Mouse (Mus musculus) left cerebral cortex, postnatal 4 days (tissue): ENCODE data around the gene Clic6. TPM values are rescaled to one million over a fixed set of nuclear protein-coding genes. Genes with fewer than 3 reads are reported as not detected.
"Not testable (repeated sequence)": the region's sequence is repeated elsewhere in the genome, so short reads cannot be mapped to it uniquely, and the experiment has no call there.

ENCODE experiments used
- DNase-seq: peaks from one replicate; pipeline ENCODE4 v3.0.0-alpha.2; 2022
- intact Hi-C: fragments of 180-260 bp; cut with DNase I; formaldehyde crosslinking; loops from one replicate; pipeline ENCODE4 v1.15.1; 2025
- total RNA-seq, 2 experiments: library from RNA; stranded (reverse); gene quantifications; 2 replicates each; pipeline ENCODE4 v1.2.3; 2021

The Clic6 gene
- total RNA-seq, 2 experiments from 2014 or later, result 0.44 to 1.1 TPM

DNA sequence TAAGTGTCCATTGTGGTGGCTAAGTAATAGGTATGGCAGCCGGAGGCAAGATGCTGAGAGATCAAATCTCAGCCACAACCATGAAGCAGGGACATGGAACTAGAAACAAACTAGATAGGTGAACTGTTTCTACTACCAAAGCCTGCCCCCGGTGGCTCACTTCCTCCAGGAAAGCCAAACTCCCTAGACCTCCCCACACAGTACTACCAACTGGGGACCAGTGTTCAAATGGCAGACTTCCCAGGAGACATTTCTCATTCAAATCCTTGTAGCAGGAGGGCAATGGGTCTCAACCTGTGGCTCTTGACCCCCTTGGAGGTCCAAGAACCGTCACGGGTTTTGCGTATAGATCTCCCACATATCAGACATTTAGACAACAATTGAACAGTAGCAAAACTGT is 18.5 kb upstream of the Clic6 start:
- DNase-seq, result no peak
- intact Hi-C loops, result no loop called here

GRCm38 (mm10) chr16:92468459-92468858 is 17.1 kb upstream of the Clic6 start:
- intact Hi-C loops, result no loop called here
- no peak for DNase-seq

GRCm38 (mm10) chr16:92470706-92471105 is 14.8 kb upstream of the Clic6 start, which contains the start of gene Rcan1:
Gene Rcan1 (minus strand): TSS chr16:92470867.
- intact Hi-C loops, result no loop called here
- no peak for DNase-seq

DNA sequence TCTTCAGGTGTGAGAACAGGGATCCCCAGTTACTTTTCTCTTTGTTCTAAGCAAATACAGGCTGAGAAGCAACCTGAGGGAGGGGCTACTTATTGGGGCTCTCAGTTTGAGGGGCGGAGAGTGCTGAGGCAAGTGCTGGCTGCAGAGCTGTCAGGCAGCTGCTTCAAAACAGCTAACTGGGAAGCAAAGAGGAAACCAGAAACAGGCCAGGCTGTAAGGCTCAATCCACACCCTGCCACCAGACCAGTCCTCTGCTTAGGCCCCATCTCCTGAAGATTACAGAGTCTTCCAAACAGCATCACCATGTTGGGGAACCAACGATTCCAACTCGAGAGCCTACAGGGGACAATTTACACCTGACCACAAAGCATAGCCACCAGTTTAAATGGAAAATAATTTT is 12.6 kb upstream of the Clic6 start:
- intact Hi-C loops, result no loop called here
- no peak for DNase-seq

GRCm38 (mm10) chr16:92475093-92475860 is 10.3 kb upstream of the Clic6 start:
- no peak for DNase-seq
- intact Hi-C loops, result no loop called here

DNA sequence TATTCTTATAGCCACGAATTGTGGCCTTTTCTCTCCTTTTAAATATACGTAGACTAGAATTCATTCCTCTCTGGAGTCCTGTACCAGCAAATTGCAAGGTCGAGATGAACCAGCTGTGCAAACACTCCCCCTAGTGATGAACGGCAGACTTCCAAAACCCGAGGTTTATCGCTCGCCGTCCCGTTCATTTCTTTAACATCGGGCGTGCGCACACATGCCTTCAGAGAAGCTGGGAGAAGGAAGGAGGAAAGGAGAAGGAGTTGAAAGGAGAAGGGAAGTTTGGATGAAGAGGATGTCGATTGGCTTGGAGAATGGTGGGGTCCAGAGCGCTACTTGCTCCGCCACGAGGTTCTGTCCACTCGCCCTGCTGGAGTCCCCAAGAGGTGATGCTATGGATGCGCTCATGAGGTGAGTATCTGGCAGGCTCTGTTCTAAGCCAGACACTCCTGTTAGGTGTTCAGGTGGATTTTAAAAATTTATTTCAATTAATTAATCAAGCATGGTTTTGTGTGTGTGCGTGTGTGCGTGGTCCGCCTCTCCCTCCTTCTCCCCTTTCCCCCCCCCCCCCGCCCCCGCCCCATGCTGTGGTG is 6.9 kb upstream of the Clic6 start:
- peak; percentile 62 for DNase-seq

DNA sequence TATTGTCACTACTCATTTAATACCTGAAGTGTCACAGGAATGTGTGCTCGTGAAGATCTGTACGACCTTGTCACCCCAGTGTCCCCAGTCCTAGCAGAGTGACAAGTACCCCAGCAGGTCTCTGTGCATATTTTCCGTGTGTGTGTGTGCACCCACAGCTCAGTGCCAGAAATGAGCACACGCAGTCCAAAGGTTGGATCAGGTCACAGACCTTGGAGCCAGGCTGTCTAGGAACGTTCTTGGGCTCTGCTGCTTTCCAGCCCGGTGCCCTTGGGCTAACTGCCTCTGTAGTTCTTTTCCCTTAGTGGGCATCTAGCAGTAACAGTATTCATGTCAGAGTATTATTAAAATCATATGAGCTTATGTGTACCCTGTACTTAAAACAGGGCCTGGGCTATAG is 1.6 kb downstream of the Clic6 start:
- intact Hi-C loops, result no loop called here
- no peak for DNase-seq

More for the DNA sequence above, 6.9 kb upstream of the Clic6 start:
- intact Hi-C loops, result no loop called here

DNA sequence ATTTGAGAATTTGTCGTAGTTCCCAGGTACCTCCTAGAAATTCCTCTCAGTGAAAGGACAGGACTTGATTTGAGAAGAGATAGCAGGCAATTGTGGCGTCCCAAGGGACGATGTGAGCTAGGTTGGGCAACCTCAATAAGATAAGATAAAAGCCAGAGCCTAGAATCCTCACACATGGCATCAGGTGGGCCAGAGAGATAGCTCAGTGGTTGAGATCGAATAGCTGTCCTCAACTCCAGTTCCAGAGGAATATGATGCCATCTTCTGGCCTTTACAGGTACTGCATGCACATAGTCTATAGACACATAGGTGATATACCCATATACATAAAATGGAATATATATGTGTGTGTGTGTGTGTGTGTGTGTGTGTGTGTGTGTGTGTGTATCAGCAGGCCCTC is 2.0 kb downstream of the Clic6 start:
- DNase-seq, result peak; percentile 38
- intact Hi-C loops, result no loop called here

DNA sequence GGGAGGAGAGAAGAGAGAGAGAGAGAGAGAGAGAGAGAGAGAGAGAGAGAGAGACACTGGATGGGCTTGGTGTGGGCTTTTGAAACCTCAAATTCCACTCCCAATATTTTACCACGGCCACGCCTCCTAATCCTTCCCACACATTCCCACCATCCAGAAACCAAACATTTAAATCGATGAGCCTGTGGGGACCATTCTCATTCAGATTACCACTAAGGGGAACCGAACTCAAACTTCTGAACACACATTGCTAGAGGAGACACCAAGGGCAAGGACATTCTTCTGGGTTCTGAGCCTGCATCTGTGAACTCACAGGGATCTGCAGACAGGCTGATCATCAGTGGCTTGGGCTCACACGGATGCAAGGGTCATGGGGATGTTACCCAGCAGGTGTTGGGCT is 2.9 kb downstream of the Clic6 start:
- DNase-seq, result no peak
- intact Hi-C loops, result no loop called here

DNA sequence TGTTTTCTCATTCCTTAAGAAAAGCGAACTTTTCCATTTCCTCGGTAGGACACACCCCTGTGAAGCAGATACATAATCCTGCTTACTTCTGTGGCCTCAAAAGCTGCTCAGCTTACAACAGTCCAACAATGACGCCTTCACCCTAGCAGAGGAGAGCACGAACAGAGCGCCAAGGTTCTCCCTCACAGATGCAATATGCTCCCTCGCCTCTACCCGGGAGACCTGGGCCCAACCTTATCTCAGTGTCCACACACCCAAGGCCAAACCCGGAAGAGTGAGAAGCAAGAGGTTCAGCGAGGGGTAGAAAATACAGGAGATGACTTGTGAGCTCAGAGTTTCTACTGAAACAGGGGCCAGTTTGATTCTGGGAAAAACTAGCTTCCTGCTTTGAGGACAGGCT is 3.8 kb downstream of the Clic6 start:
- intact Hi-C loops, result no loop called here
- no peak for DNase-seq

DNA sequence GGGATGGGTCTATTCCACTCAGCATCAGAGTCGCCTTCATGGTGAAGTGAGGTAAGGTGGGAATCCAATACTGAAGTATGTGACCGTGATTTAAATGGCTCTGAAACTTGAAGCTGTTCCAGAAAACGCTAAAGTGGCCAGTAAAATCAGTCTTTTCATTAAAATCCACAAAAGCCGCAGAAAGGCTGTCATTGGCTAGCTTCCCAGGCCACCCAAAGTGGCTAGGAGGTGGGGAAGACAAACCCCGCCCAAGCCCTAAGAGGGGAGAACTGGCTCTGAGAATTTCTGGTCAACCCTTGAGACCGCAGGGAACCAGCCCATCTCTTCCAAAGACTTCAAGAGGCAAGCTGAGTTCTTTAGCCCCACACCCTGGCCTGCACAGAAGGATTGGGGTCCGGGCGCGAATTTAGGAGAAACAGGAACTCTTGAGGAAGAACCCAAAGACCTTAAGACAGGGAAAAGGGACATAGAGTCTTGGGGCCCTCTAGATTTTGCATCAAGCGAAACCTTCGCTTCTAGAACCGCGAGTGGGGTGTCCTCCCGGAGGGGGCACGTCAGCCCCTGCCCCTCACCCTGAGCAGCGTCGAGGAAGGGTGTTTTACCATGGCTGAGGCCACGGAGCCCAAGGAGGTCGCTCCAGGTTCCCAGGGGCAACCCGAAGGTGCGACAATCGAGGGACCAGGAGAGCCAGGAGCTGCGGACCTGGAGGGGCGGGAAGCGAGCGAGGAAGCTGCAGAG is 12.5 kb downstream of the Clic6 start:
- peak; percentile 20 for DNase-seq

DNA sequence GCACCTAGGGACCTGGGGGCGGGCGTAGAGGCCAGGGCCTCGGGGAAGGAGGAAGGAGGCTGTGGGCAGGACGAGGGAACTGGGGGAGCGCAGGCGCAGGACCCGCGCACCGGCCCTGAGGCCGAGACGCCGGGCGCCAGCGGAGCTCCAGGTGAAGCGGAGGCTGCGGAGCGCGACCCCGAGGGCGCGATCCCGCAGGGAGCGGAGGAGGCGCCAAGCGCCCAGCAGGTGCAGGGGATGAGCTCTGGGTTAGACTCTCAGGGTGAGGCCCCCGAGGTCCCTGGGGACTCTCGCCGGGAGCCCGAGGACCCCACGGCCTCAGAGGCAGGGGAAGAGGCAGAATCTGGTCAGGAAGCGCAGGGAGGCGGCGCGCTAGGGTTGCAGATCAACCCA is 13.0 kb downstream of the Clic6 start:
- intact Hi-C loops, result no loop called here
- DNase-seq, result peak; percentile 8

More for the DNA sequence above, 12.5 kb downstream of the Clic6 start:
- intact Hi-C loops, result no loop called here

- intact Hi-C loops, result no loop called here
- no peak for DNase-seq
Observed at GRCm38 (mm10) chr16:92499324-92499723, 13.8 kb downstream of the Clic6 start.

- no peak for DNase-seq
- intact Hi-C loops, result no loop called here
Observed at GRCm38 (mm10) chr16:92500534-92500933, 15.0 kb downstream of the Clic6 start.

DNA sequence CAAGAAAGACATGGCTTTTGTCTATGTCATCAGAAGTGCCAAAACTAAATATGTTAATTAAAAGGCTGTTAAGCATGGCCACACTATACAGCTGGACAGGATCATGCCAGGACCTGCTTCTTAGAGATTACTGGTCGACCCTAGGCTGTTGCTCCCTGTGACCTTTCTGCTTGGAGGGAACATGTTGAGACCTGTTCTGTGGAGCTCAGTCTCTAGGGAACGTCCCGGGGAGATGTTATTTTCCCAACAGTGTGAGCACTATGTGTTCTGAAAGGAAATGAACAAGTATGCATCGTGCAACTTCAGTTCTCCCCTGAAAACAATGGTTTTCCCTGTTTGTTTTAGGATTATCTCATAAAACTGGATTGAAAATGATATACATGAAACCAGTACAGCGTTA is 17.6 kb downstream of the Clic6 start:
- DNase-seq, result no peak
- intact Hi-C loops, result no loop called here

GRCm38 (mm10) chr16:92507573-92507972 is 22.0 kb downstream of the Clic6 start:
- intact Hi-C loops, result no loop called here
- no peak for DNase-seq

GRCm38 (mm10) chr16:92510835-92511772 is 25.6 kb downstream of the Clic6 start:
- intact Hi-C loops, result no loop called here
- DNase-seq, result peak; percentile 83

GRCm38 (mm10) chr16:92511773-92512391 is 26.3 kb downstream of the Clic6 start:
- intact Hi-C loops, result no loop called here
- peak; percentile 68 for DNase-seq

GRCm38 (mm10) chr16:92514896-92515295 is 29.4 kb downstream of the Clic6 start:
- intact Hi-C loops, DNase-seq: not testable (repeated sequence)

DNA sequence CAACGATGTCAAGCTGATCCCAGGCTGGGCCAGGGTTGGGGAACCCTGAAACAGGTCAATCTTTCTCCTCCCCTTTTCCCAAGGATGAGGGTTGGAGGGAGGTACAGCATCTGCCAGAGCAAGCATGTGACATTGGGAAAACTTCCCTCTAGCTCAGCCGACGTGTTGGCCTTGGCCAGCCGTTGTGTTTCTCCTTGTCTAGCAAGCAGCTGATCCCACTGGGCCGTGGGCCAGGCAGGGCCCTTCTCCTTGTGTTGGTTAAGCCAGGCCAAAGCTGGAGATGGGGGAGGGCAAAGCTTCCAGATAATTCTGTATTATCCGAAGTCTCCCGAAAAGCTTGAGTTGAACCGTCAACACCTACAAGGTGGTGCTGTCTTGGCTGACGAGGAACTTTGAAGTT is 30.6 kb downstream of the Clic6 start:
- DNase-seq, result peak; percentile 83
- intact Hi-C loops, result no loop called here
